9 mouse cellular contexts compared by ENCODE assay signal in genomic region chr14:27622923-27623219, GRCm38 (mm10). TPM values are rescaled to one million over a fixed set of nuclear protein-coding genes. Genes with fewer than 3 reads are reported as not detected.
DNase-seq lines count a peak whose midpoint lies in the region; ATAC-seq lines count a peak whose summit lies in the region.
"Had no signal": no experiment of that assay in that cellular context is flagged by ENCODE, and none has a peak within 500 bp of the region (broad histone marks: within the 10 kb centered on the region; RNA-seq: fewer than 3 reads in every experiment).

No protein-coding gene starts in this region.

- no peaks in the 10 kb centered on the region for H3K9me3 ChIP-seq in heart, embryonic 15.5 days (replicated peaks)
- H3K9me3 ChIP-seq in embryonic facial prominence, embryonic 11.5 days (replicated peaks; ENCODE audit: control insufficient read depth, low read length) = no peaks in the 10 kb centered on the region
- H3K9me3 ChIP-seq in hindbrain, embryonic 15.5 days = no peaks in the 10 kb centered on the region
- no peaks in the 10 kb centered on the region for H3K9me3 ChIP-seq in midbrain, embryonic 14.5 days (ENCODE audit: control insufficient read depth, low read length)

- peaks cover 20% of the 10 kb centered on the region; the same call in 1 of the 2 replicates for H3K27me3 ChIP-seq in heart, embryonic 15.5 days
- H3K27me3 ChIP-seq in embryonic facial prominence, embryonic 11.5 days (ENCODE audit: control insufficient read depth, insufficient read depth, low read length) = peaks cover 2% of the 10 kb centered on the region; the same call in 1 of the 2 replicates
- no peaks in the 10 kb centered on the region for H3K27me3 ChIP-seq in hindbrain, embryonic 15.5 days
- no peaks in the 10 kb centered on the region for H3K27me3 ChIP-seq in midbrain, embryonic 14.5 days (ENCODE audit: control insufficient read depth, insufficient read depth, low read length)

- WGBS in heart, embryonic 15.5 days = 1% methylated on average over 6 of the region's 6 CpGs
- WGBS in embryonic facial prominence, embryonic 11.5 days = 0% methylated on average over 5 of the region's 6 CpGs
- WGBS in hindbrain, embryonic 15.5 days = under 1% methylated on average over 6 of the region's 6 CpGs
- WGBS in midbrain, embryonic 14.5 days = under 1% methylated on average over 6 of the region's 6 CpGs

- no peak for DNase-seq in heart, adult 18-20 months
- no peak for DNase-seq in embryonic facial prominence, embryonic 11.5 days (ENCODE audit: low spot score)
- peak; percentile 65 for DNase-seq in midbrain, embryonic 14.5 days
- DNase-seq in yolk sac, embryonic 10.5 days (ENCODE audit: low spot score) = no peak
- DNase-seq in layer of hippocampus, adult 9-11 months = no peak
- no peak for DNase-seq in urinary bladder, adult 2 months (ENCODE audit: low spot score)

- H3K4me3 ChIP-seq in heart, embryonic 15.5 days = peak overlapping the region; percentile 66
- H3K4me3 ChIP-seq in embryonic facial prominence, embryonic 11.5 days (ENCODE audit: low read depth, low read length) = peak overlapping the region; percentile 68
- peak overlapping the region; percentile 62 for H3K4me3 ChIP-seq in hindbrain, embryonic 15.5 days
- H3K4me3 ChIP-seq in midbrain, embryonic 14.5 days (replicated peaks; ENCODE audit: low read depth, low read length) = peak overlapping the region; percentile 83

- H3K9ac ChIP-seq in heart, embryonic 15.5 days = peak overlapping the region; percentile 56
- peak overlapping the region; percentile 78 for H3K9ac ChIP-seq in embryonic facial prominence, embryonic 11.5 days (replicated peaks; ENCODE audit: low read length)
- H3K9ac ChIP-seq in hindbrain, embryonic 15.5 days = peak overlapping the region; percentile 81
- peak overlapping the region; percentile 90 for H3K9ac ChIP-seq in midbrain, embryonic 14.5 days (replicated peaks; ENCODE audit: low read length)

- no peak overlapping the region for H3K27ac ChIP-seq in heart, embryonic 15.5 days
- H3K27ac ChIP-seq in embryonic facial prominence, embryonic 11.5 days (replicated peaks; ENCODE audit: low read depth, low read length) = no peak overlapping the region
- peak overlapping the region; percentile 86 for H3K27ac ChIP-seq in hindbrain, embryonic 15.5 days (replicated peaks)
- H3K27ac ChIP-seq in midbrain, embryonic 14.5 days (replicated peaks; ENCODE audit: low read depth, low read length) = peak overlapping the region; percentile 90

- ATAC-seq in heart, embryonic 15.5 days (replicated peaks; ENCODE audit: insufficient number of reproducible peaks, insufficient read depth, low FRiP score, low read depth) = peak; percentile 14; the same call in 1 of the 2 replicates
- ATAC-seq in embryonic facial prominence, embryonic 11.5 days (replicated peaks; ENCODE audit: insufficient number of reproducible peaks, low FRiP score, low TSS enrichment, low read depth) = no peak
- peak; percentile 39 for ATAC-seq in hindbrain, embryonic 15.5 days (ENCODE audit: low FRiP score, low read depth)
- no peak for ATAC-seq in midbrain, embryonic 14.5 days (ENCODE audit: low FRiP score, low TSS enrichment)

- H3K4me1 ChIP-seq in heart, embryonic 15.5 days (replicated peaks) = peaks cover 8% of the 10 kb centered on the region
- H3K4me1 ChIP-seq in embryonic facial prominence, embryonic 11.5 days (ENCODE audit: control insufficient read depth, insufficient read depth, low read length) = no peaks in the 10 kb centered on the region
- H3K4me1 ChIP-seq in hindbrain, embryonic 15.5 days (replicated peaks) = peaks cover 19% of the 10 kb centered on the region
- H3K4me1 ChIP-seq in midbrain, embryonic 14.5 days (ENCODE audit: control insufficient read depth, insufficient read depth, low read length) = peaks cover 5% of the 10 kb centered on the region; the same call in 1 of the 2 replicates

- H3K4me2 ChIP-seq in heart, embryonic 15.5 days = peak overlapping the region; percentile 91
- peak overlapping the region; percentile 84 for H3K4me2 ChIP-seq in embryonic facial prominence, embryonic 11.5 days (ENCODE audit: low read depth, low read length)
- H3K4me2 ChIP-seq in hindbrain, embryonic 15.5 days = peak overlapping the region; percentile 71
- H3K4me2 ChIP-seq in midbrain, embryonic 14.5 days (ENCODE audit: low read length) = peak overlapping the region; percentile 71

- H3K36me3 ChIP-seq in heart, embryonic 15.5 days = no peaks in the 10 kb centered on the region
- H3K36me3 ChIP-seq in embryonic facial prominence, embryonic 11.5 days (replicated peaks; ENCODE audit: control insufficient read depth, insufficient read depth, low read depth, low read length) = no peaks in the 10 kb centered on the region
- H3K36me3 ChIP-seq in hindbrain, embryonic 15.5 days = no peaks in the 10 kb centered on the region
- H3K36me3 ChIP-seq in midbrain, embryonic 14.5 days (ENCODE audit: control insufficient read depth, insufficient read depth, low read length) = no peaks in the 10 kb centered on the region

RNA-seq across cellular contexts. Expression of gene Erc2, which starts 0.6 kb away (rescaled TPM):
- polyA plus RNA-seq in heart, embryonic 15.5 days (2015; fragmentation: Nextera tagmentation; extraction: Ambion mirVana) = 2.1 and 2.2 TPM in 2 replicates
- 1 to 10 TPM in 1 of 2 experiments, under 1 TPM in 1; 0.99 to 1.5 TPM for total RNA-seq in heart, adult 18-20 months (2021)
- polyA plus RNA-seq in embryonic facial prominence, embryonic 11.5 days (2014; fragmentation: Nextera tagmentation; extraction: Ambion mirVana) = 5.2 and 7.3 TPM in 2 replicates
- polyA plus RNA-seq in hindbrain, embryonic 15.5 days (2015; fragmentation: Nextera tagmentation; extraction: Ambion mirVana) = 76.4 and 79.4 TPM in 2 replicates
- polyA plus RNA-seq in midbrain, embryonic 14.5 days (2014; fragmentation: Nextera tagmentation; extraction: Ambion mirVana) = 80.1 and 90.7 TPM in 2 replicates
- 0.80 and 1.0 TPM in 2 replicates for polyA plus RNA-seq in urinary bladder, adult 2 months (2012; rRNA removed)
- total RNA-seq: MEL had no signal

Comparison
In these comparisons a context has a peak if more than half of its experiments do, and no peak if none do; other contexts are left out.
1. ATAC-seq: peak in heart, embryonic 15.5 days (single experiment) and hindbrain, embryonic 15.5 days (single experiment); none in embryonic facial prominence, embryonic 11.5 days (single experiment) and midbrain, embryonic 14.5 days (single experiment).
2. H3K27ac ChIP-seq: peak in hindbrain, embryonic 15.5 days (single experiment) and midbrain, embryonic 14.5 days (single experiment); none in heart, embryonic 15.5 days (single experiment) and embryonic facial prominence, embryonic 11.5 days (single experiment).
3. Peak in every context shown above with its lines, with median percentiles within 50 percentile points of each other: H3K4me2 ChIP-seq, H3K4me3 ChIP-seq and H3K9ac ChIP-seq.